In the genomic region with DNA sequence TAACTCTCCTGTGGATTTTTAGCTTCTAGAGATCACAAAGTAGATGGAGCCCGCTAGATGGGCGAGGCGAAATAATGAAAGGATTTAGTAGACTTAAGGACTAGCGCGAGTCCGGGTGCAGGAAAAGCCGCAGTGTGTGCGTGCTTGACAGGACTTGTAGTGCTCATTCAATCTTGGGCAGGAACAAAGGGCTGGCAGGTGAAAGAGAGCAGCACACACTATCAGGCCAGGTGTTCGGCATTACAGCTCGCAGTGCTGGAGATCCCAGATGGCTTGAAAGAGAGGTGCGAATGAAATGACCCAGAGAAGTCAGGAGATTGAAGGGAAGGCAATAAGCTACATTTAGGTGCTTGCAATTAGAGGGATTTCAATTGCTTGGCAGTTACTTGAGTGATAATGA, we compare ENCODE assay signal across 9 mouse cellular contexts. TPM values are rescaled to one million over a fixed set of nuclear protein-coding genes. Genes with fewer than 3 reads are reported as not detected.
DNase-seq lines count a peak whose midpoint lies in the region; ATAC-seq lines count a peak whose summit lies in the region.
"Had no signal": no experiment of that assay in that cellular context is flagged by ENCODE, and none has a peak within 500 bp of the region (broad histone marks: within the 10 kb centered on the region; RNA-seq: fewer than 3 reads in every experiment).

No protein-coding gene starts in this region.

- H3K27me3 ChIP-seq in kidney, embryonic 16.5 days (ENCODE audit: insufficient read depth, low read length), result no peaks in the 10 kb centered on the region
- H3K27me3 ChIP-seq in embryonic facial prominence, embryonic 10.5 days (replicated peaks; ENCODE audit: low read depth, poor library complexity, severe bottlenecking), result no peaks in the 10 kb centered on the region

- intact Hi-C loops in heart, postnatal 14 days (cut with DNase I), result no loop called here

- H3K4me3 ChIP-seq in kidney, embryonic 16.5 days (ENCODE audit: low read length), result peak overlapping the region; percentile 10
- H3K4me3 ChIP-seq in embryonic facial prominence, embryonic 10.5 days, result 0 out of 2 replicates have a peak overlapping the region, but pooled peaks have one; percentile 28

- no peaks in the 10 kb centered on the region for H3K4me1 ChIP-seq in kidney, embryonic 16.5 days (ENCODE audit: insufficient read depth, low read length)
- H3K4me1 ChIP-seq in embryonic facial prominence, embryonic 10.5 days, result peaks cover 12% of the 10 kb centered on the region; the same call in 1 of the 2 replicates

- H3K36me3 ChIP-seq in kidney, embryonic 16.5 days (ENCODE audit: insufficient read depth, low read length), result no peaks in the 10 kb centered on the region
- H3K36me3 ChIP-seq in embryonic facial prominence, embryonic 10.5 days (replicated peaks), result no peaks in the 10 kb centered on the region

- no peaks in the 10 kb centered on the region for H3K9me3 ChIP-seq in kidney, embryonic 16.5 days (ENCODE audit: low read length)
- H3K9me3 ChIP-seq in embryonic facial prominence, embryonic 10.5 days, result no peaks in the 10 kb centered on the region

- no peak overlapping the region for H3K27ac ChIP-seq in kidney, embryonic 16.5 days (ENCODE audit: low read length)
- H3K27ac ChIP-seq in embryonic facial prominence, embryonic 10.5 days (replicated peaks), result peak overlapping the region; percentile 51

- no peak overlapping the region for H3K9ac ChIP-seq in kidney, embryonic 16.5 days (replicated peaks; ENCODE audit: low read length)

- ATAC-seq in kidney, embryonic 16.5 days (ENCODE audit: low FRiP score, low TSS enrichment), result no peak
- ATAC-seq in erythroblast, adult 5-6 weeks (replicated peaks; ENCODE audit: low FRiP score, poor library complexity, severe bottlenecking), result no peak

- DNase-seq in kidney, adult 8-10 months, result no peak
- peak; percentile 45 for DNase-seq in embryonic facial prominence, embryonic 10.5 days (ENCODE audit: low spot score)
- DNase-seq in heart, postnatal 14 days, result peak; percentile 4 to 16
- DNase-seq in mesoderm, embryonic 11.5 days (ENCODE audit: low read depth, low spot score), result peak; percentile 41
- DNase-seq in adipocyte (ENCODE audit: low spot score), result no peak
- no peak for DNase-seq in ovary, postnatal 36 days (ENCODE audit: low spot score)

- 44% methylated on average over 11 of the region's 11 CpGs for WGBS in kidney, embryonic 16.5 days
- 54% methylated on average over 11 of the region's 11 CpGs for WGBS in embryonic facial prominence, embryonic 10.5 days

- peak overlapping the region; percentile 23 for H3K4me2 ChIP-seq in kidney, embryonic 16.5 days (replicated peaks; ENCODE audit: low read depth, low read length)

RNA-seq across cellular contexts. Expression of a gene that starts 46.2 kb away (rescaled TPM):
- 4.0 and 7.3 TPM in 2 replicates for polyA plus RNA-seq in kidney, embryonic 16.5 days (2015; fragmentation: Nextera tagmentation; extraction: Ambion mirVana)
- 8.7 and 9.3 TPM in 2 replicates for polyA plus RNA-seq in embryonic facial prominence, embryonic 10.5 days (2016; fragmentation: Nextera tagmentation; extraction: Ambion mirVana)
- 1 to 10 TPM; 2.4 to 3.0 TPM for total RNA-seq in heart, postnatal 14 days (2021)
- total RNA-seq in erythroblast, adult 5-6 weeks (2015; ENCODE audit: low replicate concordance), result not detected in 2 replicates
- not detected in 2 replicates for total RNA-seq in erythroblast, adult 5-6 weeks (2017; ENCODE audit: low replicate concordance)
- total RNA-seq: MEL had no signal

Comparison
In these comparisons a context has a peak if more than half of its experiments do, and no peak if none do; other contexts are left out.
1. DNase-seq: peak in embryonic facial prominence, embryonic 10.5 days (single experiment), heart, postnatal 14 days (2 of 2) and mesoderm, embryonic 11.5 days (single experiment); none in kidney, adult 8-10 months (0 of 2), adipocyte (single experiment) and ovary, postnatal 36 days (single experiment).